Comparison of ENCODE assay signal across 8 mouse cellular contexts in the genomic region with DNA sequence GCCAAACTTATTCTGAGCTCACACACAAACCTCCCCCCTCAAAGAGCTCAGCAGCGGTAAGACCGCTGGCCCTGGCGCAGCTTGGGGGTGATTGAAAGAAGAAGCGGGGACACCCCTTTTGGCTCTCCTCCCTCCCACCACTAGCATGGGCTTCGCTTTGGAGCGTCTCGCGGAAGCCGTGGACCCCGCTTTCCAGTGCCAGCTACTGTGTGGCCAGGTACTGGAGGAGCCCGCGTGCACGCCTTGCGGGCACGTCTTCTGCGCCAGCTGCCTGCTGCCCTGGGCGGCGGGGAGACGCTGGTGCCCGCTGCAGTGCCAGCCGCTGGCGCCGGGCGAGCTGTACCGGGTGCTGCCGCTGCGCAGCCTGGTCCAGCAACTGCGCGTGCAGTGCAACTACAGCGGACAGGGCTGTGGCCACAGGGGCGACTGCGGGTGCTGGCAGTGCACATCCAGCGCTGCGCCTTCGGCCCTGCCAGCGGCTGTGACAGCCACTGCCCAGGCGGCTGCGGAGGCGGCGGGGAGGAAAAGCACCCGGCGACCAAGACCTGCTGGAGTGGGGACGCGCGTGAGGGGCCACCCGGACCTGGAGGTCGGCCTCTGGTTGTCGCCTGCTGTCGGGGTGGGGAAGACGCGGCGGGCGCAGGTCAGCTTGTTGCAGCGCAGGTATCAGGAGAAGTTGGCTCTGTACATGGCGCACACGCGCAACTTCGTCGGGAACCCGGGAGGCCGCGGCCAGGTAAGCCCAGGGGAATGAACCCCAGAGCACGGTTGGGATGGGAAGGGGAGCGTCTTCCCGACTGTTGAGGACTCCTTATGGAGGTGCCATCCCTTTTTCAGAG. TPM values are rescaled to one million over a fixed set of nuclear protein-coding genes. Genes with fewer than 3 reads are reported as not detected.
DNase-seq lines count a peak whose midpoint lies in the region; ATAC-seq lines count a peak whose summit lies in the region.

A gene (plus strand): TSS at position 112 of the 839 bp plus-strand sequence.

- peak within 1 kb of the TSS; percentile 52 for H3K4me3 ChIP-seq in kidney, embryonic 14.5 days (ENCODE audit: low read length)
- peak within 1 kb of the TSS; percentile 45 for H3K4me3 ChIP-seq in intestine, embryonic 15.5 days (replicated peaks)
- no peak within 1 kb of the TSS for H3K4me3 ChIP-seq in liver, embryonic 15.5 days (replicated peaks)

- H3K27ac ChIP-seq in kidney, embryonic 14.5 days (ENCODE audit: low read depth, low read length), result no peak within 1 kb of the TSS
- no peak within 1 kb of the TSS for H3K27ac ChIP-seq in intestine, embryonic 15.5 days
- no peak within 1 kb of the TSS for H3K27ac ChIP-seq in liver, embryonic 15.5 days (replicated peaks)

- peak; percentile 76; the same call in 1 of the 2 replicates for ATAC-seq in kidney, embryonic 14.5 days (ENCODE audit: low FRiP score, low TSS enrichment)
- ATAC-seq in intestine, embryonic 15.5 days, result peak; percentile 62
- no peak for ATAC-seq in liver, embryonic 15.5 days (ENCODE audit: insufficient read depth)

- H3K9ac ChIP-seq in kidney, embryonic 14.5 days (ENCODE audit: low read depth, low read length), result 0 out of 2 replicates have a peak within 1 kb of the TSS, but pooled peaks have one; percentile 1
- peak within 1 kb of the TSS; percentile 37 for H3K9ac ChIP-seq in intestine, embryonic 15.5 days
- H3K9ac ChIP-seq in liver, embryonic 15.5 days, result no peak within 1 kb of the TSS

- under 1% methylated on average over 61 of the region's 65 CpGs for WGBS in kidney, embryonic 14.5 days
- WGBS in intestine, embryonic 15.5 days, result 1% methylated on average over 65 of the region's 65 CpGs
- WGBS in liver, embryonic 15.5 days (ENCODE audit: insufficient replicate concordance), result 1% methylated on average over 65 of the region's 65 CpGs

- H3K4me1 ChIP-seq in kidney, embryonic 14.5 days (ENCODE audit: control insufficient read depth, insufficient read depth, low read length), result peaks cover 3% of the 10 kb centered on the region; the same call in 1 of the 2 replicates
- H3K4me1 ChIP-seq in intestine, embryonic 15.5 days (replicated peaks), result peaks cover 12% of the 10 kb centered on the region; the same call in 1 of the 2 replicates
- H3K4me1 ChIP-seq in liver, embryonic 15.5 days (replicated peaks), result no peaks in the 10 kb centered on the region

- no peaks in the 10 kb centered on the region for H3K36me3 ChIP-seq in kidney, embryonic 14.5 days (ENCODE audit: control insufficient read depth, insufficient read depth, low read length)
- no peaks in the 10 kb centered on the region for H3K36me3 ChIP-seq in intestine, embryonic 15.5 days
- no peaks in the 10 kb centered on the region for H3K36me3 ChIP-seq in liver, embryonic 15.5 days (replicated peaks)

- H3K4me2 ChIP-seq in kidney, embryonic 14.5 days (replicated peaks; ENCODE audit: low read depth, low read length), result peak within 1 kb of the TSS; percentile 96
- peak within 1 kb of the TSS; percentile 95 for H3K4me2 ChIP-seq in intestine, embryonic 15.5 days (replicated peaks)
- H3K4me2 ChIP-seq in liver, embryonic 15.5 days, result peak within 1 kb of the TSS; percentile 27

- no peaks in the 10 kb centered on the region for H3K9me3 ChIP-seq in kidney, embryonic 14.5 days (ENCODE audit: control insufficient read depth, low read length)
- H3K9me3 ChIP-seq in intestine, embryonic 15.5 days, result no peaks in the 10 kb centered on the region
- no peaks in the 10 kb centered on the region for H3K9me3 ChIP-seq in liver, embryonic 15.5 days (replicated peaks)

- DNase-seq in kidney, adult 18-20 months, result no peak
- DNase-seq in embryo, embryonic 10 days (ENCODE audit: low spot score), result peak; percentile 60
- peak; percentile 92 for DNase-seq in heart, adult 11 months
- DNase-seq in right cerebral cortex, adult 2 months (ENCODE audit: low spot score in 2 of 2), result peak; percentile 48 to 50
- no peak for DNase-seq in B cell, adult 2 months

- peaks cover 31% of the 10 kb centered on the region for H3K27me3 ChIP-seq in kidney, embryonic 14.5 days (ENCODE audit: control insufficient read depth, insufficient read depth, low read length)
- H3K27me3 ChIP-seq in intestine, embryonic 15.5 days (replicated peaks), result peaks cover 18% of the 10 kb centered on the region
- peaks cover 36% of the 10 kb centered on the region for H3K27me3 ChIP-seq in liver, embryonic 15.5 days

RNA-seq across cellular contexts. Expression of the gene that starts here (rescaled TPM):
- polyA plus RNA-seq in kidney, embryonic 14.5 days (2014; fragmentation: Nextera tagmentation; extraction: Ambion mirVana), result 1.7 and 1.9 TPM in 2 replicates
- polyA plus RNA-seq in intestine, embryonic 15.5 days (2015; fragmentation: Nextera tagmentation; extraction: Ambion mirVana), result 1.7 and 1.9 TPM in 2 replicates
- polyA plus RNA-seq in liver, embryonic 15.5 days (2015; fragmentation: Nextera tagmentation; extraction: Ambion mirVana), result 0.06 TPM in 1 of 2 replicates, not detected in the other

Comparison
In these comparisons a context has a peak if more than half of its experiments do, and no peak if none do; other contexts are left out.
1. H3K4me2 ChIP-seq: peak in every context shown above with its lines; median percentile 96 in kidney, embryonic 14.5 days; 95 in intestine, embryonic 15.5 days; 27 in liver, embryonic 15.5 days.
2. DNase-seq: peak in embryo, embryonic 10 days (single experiment), heart, adult 11 months (single experiment) and right cerebral cortex, adult 2 months (2 of 2); none in kidney, adult 18-20 months (single experiment) and B cell, adult 2 months (0 of 2).